Mouse (Mus musculus) ovary, postnatal 36 days (tissue): ENCODE measurements at regions not wholly inside any gene's neighbourhood (a gene's known extent, or its start where the extent isn't known, plus 50 kb on each side); places are given as distances from the start of the nearest gene placed in this dataset.

Experiments
- DNase-seq: peaks from one replicate; pipeline ENCODE4 v3.0.0; 2022; ENCODE audit warnings: low spot score, mixed read lengths

- no peak for DNase-seq
Measured at GRCm38 (mm10) chrX:163812431-163812830, 51.3 kb upstream of the Rnf138rt1 start.

- peak; percentile 5 for DNase-seq
Measured at GRCm38 (mm10) chrX:163814806-163815205, 53.7 kb upstream of the Rnf138rt1 start.

GRCm38 (mm10) chrX:163822298-163822697, 61.2 kb upstream of the Rnf138rt1 start:
- DNase-seq: no peak

- DNase-seq: no peak
Measured at GRCm38 (mm10) chrX:163827461-163827860, 66.3 kb upstream of the Rnf138rt1 start.

- no peak for DNase-seq
Measured at GRCm38 (mm10) chrX:163845408-163845807, 63.4 kb upstream of the Ap1s2 start.

- DNase-seq: no peak
Measured at GRCm38 (mm10) chrX:163846890-163847289, 61.9 kb upstream of the Ap1s2 start.

- no peak for DNase-seq
Measured at GRCm38 (mm10) chrX:163847651-163848050, 61.2 kb upstream of the Ap1s2 start.

- no peak for DNase-seq
Measured at GRCm38 (mm10) chrX:163848510-163849199, 60.2 kb upstream of the Ap1s2 start.

GRCm38 (mm10) chrX:163850915-163851599, 57.8 kb upstream of the Ap1s2 start:
- no peak for DNase-seq

GRCm38 (mm10) chrX:163858494-163858893, 50.3 kb upstream of the Ap1s2 start:
- no peak for DNase-seq
